Mouse (Mus musculus): ENCODE data around the gene Polr2b.

GRCm38 (mm10) chr5:77275950-77276349 lies 34.0 kb upstream of the Polr2b start:
- TF ChIP-seq MEF2A (IDR thresholded peaks at IDR 0.05; ENCODE audit: extremely low read depth, insufficient replicate concordance, low read depth, low read length, poor library complexity, severe bottlenecking) (no peak), MAX (IDR thresholded peaks at IDR 0.05; ENCODE audit: low read length) (no peak), RAD21 (IDR thresholded peaks at IDR 0.05; ENCODE audit: low read depth, low read length) (peak; percentile 14), GATA1 (IDR thresholded peaks at IDR 0.05; ENCODE audit: low read depth, low read length) (peak; percentile 41), CTCF (IDR thresholded peaks at IDR 0.05 in 2 of 3, conservative IDR thresholded peaks at IDR 0.05 in 1 of 3; ENCODE audit: control insufficient read depth in 1 of 3, insufficient read depth in 1 of 3, low read depth in 2 of 3, low read length in 3 of 3, poor library complexity in 1 of 3, severe bottlenecking in 1 of 3) (peak; percentile 52 to 95 (median 67)), JUND (IDR thresholded peaks at IDR 0.05; ENCODE audit: low read depth, low read length) (no peak), SMC3 (IDR thresholded peaks at IDR 0.05; ENCODE audit: low read depth, low read length) (no peak), ZC3H11A (IDR thresholded peaks at IDR 0.05; ENCODE audit: low read depth, low read length) (no peak), MXI1 (IDR thresholded peaks at IDR 0.05; ENCODE audit: low read depth, low read length) (no peak), POLR2A (IDR thresholded peaks at IDR 0.05; ENCODE audit: control insufficient read depth in 1 of 2, insufficient read depth in 1 of 2, low read depth in 1 of 2, low read length in 2 of 2, poor library complexity in 1 of 2) (no peak), POLR2AphosphoS2 (IDR thresholded peaks at IDR 0.05; ENCODE audit: low read length) (no peak), MAFK (IDR thresholded peaks at IDR 0.05; ENCODE audit: borderline replicate concordance, low read depth, low read length) (no peak)
